Mouse (Mus musculus): ENCODE measurements around the gene Rbm17.

Rbm17 gene

DNA sequence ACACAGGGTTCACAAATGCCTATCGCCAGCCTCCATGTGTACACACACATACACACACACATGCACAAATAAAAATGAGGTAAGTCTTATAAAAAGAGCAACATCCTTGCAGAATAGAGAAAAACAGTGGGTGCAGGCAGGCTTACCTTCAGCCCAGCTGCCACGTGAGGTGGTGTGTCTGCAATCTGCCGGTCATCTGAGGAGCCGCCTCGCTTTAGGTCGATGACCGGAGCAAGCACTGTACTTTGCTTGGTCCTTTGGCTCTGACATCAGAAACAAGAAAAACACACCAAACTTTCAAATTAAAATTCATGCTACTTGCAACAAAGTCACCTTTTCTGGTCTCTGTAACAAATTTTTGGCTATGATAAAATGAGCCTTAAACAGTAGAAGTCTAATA lies 6.0 kb downstream of the Rbm17 start:
- DNase-seq (ENCODE audit: low read depth, low spot score), result no peak

DNA sequence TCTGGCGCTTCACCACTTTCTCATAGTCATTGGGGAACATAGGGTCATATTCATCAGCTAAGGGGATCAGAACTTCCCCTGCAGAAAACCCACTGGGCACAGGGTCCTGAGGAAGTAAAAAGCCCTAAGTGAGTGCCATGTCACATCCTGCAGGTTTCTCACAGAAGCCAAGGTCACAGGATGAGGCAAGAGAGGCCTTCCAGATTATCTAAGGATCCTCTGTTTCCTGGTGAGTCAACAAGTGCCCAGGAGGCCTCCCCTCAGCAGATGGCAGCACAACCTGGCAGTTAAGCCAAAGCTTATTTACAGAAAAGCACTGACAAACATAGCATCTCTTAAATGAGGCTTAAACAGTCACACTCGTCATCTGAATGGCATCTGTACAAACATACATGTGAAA lies 7.3 kb downstream of the Rbm17 start:
- DNase-seq (ENCODE audit: low read depth, low spot score), result no peak

DNA sequence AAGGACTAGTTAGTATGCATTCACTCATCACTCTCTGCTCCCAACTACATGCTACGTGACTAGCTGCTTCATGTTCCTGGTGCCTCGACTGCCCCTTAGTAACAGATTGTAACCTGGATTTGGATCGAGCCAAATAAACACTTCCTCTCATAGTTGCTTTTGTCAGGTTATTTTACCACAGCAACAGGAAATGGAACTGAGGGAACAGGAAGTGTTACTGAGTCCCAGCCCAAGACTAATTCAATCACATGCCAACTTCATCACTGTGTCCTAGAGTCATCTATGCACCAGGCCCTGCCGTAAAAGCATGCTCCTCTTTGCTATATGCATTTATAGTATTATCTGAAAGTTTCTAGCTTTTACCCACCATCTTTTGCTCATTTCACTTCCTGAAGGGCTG lies 16.0 kb downstream of the Rbm17 start:
- no peak for DNase-seq (ENCODE audit: low read depth, low spot score)

DNA sequence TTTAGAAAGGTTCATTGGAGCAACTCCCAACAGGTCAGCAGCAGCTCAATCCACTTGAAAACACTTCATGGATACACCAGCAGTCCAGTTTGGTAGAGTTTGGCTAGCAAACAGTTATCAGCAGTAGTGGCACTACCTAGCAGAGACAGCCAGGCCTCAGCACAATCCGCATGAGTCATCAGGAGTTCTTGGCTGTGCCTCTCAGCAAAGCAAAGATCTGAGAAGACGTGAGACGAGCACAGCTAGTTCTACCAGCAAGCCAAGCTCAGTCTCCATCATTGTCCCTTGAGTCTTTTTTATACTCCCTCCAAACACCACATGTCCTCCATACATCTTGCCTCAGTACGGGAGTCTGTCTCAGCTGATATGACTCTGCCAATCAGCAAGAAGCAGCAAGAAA lies 24.6 kb downstream of the Rbm17 start:
- no peak for DNase-seq (ENCODE audit: low read depth, low spot score)

DNA sequence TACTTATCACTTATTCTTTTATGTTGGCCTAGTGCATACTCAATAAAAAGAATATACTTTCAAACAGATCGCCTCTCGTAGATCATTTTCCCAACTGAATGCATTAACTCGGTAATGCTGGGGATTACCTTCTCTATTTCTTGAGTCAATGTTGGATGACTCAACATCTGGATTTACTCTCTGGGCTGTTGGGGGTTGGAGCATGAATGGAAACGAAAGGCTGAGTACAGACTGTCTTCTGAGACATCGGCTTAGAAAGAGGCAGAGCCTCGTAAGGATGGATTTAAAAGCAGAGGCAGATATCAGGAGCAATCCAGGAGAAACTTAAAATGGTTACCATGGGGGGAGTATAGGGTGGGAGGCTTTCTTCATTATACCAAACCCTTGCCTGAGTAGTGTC lies 25.8 kb downstream of the Rbm17 start:
- DNase-seq (ENCODE audit: low read depth, low spot score), result no peak

DNA sequence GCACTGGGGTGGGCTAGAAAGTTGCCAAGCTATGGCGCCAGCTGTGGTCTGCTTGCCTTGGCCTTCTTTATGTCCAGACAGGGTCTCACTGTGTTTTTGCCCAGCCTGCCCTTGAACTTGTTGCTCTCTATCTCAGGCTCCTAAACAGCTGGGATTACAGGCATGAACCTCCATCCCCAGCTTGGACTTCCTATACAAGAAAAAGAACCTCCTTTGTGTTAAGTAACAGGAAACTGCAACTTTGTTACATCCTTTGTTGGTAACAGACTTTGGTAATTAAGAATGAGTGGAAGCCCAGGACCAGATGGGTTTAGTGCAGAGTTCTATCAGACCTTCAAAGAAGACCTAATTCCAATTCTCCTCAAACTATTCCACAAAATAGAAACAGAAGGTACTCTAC lies 30.3 kb downstream of the Rbm17 start:
- DNase-seq (ENCODE audit: low read depth, low spot score), result no peak

DNA sequence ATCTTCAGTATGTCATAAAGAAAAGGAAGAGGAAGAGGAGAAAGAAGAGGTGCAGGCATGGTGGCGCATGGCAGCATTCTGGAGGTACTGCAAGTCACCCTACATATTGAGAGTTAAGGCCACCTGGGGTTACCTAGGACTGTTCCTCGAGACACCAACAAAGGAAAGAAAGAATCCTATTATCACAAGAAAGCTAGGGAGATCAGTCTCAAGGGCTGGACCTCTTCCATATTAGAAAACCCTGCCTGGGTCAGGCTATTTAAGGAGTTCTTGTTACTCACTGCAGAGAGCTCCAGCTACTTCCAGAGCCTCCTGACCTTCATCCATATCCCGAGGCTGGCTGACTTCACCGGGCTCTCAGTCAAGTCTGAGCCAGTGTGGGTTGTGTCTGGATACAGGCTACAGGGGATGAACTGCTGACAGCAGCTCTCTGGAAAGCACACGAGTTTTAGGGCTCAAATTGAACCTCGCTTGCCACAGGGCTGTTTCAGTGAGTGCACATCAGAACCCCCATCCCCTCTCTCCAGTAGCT lies 32.9 kb downstream of the Rbm17 start:
- peak; percentile 92 for DNase-seq (ENCODE audit: low read depth, low spot score)

DNA sequence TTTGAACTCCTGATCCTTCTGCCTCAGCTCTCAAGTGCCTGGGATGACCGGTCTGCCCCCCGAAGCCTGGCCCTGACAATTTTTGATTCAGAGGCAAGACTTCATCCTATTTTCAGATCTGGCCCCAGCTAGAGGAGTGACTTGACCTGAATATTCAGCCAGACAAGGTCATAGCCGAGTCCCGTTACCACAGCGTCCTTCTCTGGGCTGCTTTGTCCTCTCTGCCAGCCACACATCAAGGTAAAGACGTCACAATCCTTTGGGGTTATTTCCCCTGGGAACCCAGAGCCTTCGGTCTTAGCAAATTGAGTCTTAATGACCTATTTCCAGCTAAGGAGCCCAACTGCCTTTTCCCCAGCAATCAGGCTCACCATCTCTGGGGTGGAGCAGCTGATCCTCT lies 35.5 kb downstream of the Rbm17 start:
- no peak for DNase-seq (ENCODE audit: low read depth, low spot score)

DNA sequence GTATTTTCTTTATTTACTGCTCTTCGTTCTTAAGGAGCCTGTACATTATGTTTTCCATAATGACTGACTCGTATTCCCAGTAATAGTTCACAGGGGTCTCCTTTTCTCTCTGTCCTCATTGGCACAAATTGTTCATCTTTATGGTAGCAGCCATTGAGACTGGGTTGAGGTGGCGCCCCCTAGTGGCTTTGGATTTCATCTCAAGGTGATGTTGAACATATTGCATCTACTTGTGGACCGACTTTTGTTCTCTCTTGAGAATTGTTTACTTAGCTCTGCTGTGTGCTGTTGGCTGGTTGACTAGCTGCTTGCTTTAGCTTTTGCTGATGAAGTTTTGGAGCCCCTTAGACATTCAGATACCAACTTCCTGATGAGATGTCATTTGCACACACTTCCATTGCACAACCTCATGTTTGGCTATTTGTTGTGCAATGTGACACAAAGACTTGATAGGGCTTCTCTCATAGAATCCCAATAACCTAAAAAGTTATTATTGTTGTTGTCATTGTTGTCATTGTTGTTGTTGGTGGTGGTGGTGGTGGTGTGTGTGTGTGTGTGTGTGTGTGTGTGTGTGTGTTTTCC lies 36.1 kb downstream of the Rbm17 start:
- DNase-seq (ENCODE audit: low read depth, low spot score), result peak; percentile 75

DNA sequence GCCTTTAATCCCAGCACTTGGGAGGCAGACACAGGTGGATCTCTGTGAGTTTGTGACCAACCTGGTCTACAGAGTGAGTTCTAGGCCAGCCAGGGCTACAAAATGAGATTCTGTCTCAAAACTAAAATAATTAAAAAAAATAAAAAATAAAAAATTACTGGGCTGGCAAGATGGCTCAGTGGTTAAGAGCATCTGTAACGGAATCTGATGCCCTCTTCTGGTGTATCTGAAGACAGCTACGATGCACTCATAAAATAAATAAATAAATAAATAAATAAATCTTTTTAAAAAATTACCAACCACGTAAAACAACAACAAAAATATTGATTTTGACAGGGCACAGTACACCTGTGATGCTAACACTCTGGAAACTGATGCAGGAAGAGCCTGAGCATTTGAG lies 37.1 kb downstream of the Rbm17 start:
- no peak for DNase-seq (ENCODE audit: low read depth, low spot score)

DNA sequence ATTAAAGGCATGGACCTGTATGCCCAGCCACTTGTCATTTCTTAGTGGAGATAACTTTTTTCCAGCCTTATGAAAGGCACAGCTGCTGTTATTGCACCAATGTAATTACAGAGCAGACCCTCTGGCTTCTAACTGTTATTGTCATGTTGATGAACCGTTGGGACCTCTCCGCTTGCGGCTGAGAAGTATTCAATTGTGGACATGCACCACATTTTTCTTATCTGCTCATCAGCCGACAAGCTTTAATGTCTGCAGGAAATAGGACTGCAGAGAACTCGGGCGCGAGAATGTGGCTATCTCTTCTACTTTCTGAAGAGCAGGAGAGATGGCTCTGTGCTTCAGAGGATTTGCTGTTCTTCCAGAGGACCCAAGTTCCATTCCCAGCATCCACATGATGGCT lies 37.7 kb downstream of the Rbm17 start:
- DNase-seq (ENCODE audit: low read depth, low spot score), result no peak

DNA sequence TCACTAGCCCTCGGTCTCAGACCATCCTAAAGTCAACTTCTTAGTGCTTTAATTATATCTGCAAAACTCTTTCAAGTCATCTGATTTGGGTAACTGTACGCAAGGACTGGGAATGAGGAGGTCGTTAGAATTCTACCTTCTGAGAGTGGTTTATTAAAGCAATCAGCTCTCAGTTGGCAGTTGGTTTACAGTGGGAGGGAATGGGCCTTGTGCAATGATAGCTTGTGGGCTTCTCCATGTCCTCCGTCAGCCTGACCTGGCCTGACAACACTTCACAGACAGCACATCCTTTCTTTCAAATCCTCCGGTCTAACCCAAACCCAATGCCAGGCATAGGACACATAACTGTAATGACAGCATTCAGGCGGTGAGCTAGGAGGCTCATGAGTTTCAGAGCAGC lies 39.2 kb downstream of the Rbm17 start:
- no peak for DNase-seq (ENCODE audit: low read depth, low spot score)

DNA sequence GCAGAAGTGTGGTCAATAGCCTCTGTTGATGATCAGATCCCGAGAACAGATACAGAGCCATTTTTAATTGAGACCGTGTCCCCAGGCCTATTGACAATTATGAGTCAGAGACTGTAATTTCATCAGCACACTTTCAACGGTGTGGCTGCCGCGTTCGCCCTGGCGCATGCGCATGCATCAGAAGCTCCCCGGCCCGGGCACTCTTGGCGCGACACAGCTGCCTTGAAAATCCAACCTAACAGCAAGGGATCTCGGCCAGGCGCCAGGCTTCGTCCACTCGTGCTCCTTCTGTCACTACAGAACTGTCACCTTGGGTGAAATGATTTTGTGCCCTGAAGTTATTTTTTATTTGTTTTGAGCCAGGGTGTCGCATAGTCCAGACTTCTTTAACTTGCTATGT lies 40.7 kb downstream of the Rbm17 start:
- peak; percentile 28 for DNase-seq (ENCODE audit: low read depth, low spot score)

DNA sequence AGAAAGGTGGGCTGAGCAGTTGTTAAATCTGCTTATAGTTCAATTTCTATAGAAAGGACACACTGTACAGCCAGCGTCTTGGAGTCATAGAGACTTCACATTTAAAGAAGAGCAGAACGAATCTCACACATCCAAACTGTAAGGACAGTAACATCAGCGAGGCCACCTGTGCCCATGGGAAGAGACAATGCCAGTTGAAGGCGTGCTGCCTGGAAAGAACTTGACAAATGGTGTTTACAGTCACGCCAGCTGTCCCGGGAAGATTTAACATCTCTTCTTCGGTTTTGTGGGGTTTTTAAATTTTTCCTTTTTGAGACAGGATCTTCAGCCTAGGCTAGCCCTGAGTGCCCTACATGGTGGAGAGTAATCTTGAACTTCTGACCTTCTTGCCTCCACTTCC lies 45.3 kb downstream of the Rbm17 start:
- DNase-seq (ENCODE audit: low read depth, low spot score), result no peak

DNA sequence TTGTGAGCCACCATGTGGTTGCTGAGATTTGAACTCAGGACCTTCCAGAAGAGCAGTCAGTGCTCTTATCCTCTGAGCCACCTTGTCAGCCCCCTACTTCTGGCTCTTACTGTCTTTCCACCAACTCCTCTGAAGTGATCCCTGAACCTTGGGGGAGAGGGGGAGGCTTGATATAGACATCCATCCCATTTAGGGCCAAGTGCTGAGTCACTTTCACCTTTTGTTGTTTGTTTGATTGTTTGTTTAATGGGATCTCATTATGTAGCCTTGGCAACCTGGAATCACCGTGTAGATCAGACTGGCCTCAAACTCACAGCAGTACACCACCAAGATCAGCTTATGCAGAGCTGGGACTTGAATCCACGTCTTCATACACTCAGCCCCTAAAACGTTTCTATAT lies 46.7 kb downstream of the Rbm17 start:
- peak; percentile 36 for DNase-seq (ENCODE audit: low read depth, low spot score)

DNA sequence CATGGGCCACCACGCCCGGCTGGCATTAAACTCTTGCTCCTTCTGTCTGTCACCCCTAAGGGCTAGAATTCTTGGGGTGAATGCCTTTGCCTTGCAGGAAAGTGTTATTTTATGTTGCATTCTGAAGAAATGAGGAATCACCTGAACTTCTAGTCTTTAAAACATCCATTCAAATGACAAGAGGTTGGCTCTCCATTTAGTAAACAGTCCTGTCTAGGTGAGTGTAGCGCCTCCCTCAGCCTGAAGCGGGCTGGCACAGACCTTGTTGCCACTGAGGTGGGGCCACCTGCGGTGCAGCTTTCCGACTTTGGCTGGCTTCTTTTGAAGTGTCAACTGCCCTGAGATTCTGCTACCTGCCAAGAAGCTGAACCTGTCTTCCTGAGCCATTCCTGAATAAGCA lies 48.6 kb downstream of the Rbm17 start:
- no peak for DNase-seq (ENCODE audit: low read depth, low spot score)

DNA sequence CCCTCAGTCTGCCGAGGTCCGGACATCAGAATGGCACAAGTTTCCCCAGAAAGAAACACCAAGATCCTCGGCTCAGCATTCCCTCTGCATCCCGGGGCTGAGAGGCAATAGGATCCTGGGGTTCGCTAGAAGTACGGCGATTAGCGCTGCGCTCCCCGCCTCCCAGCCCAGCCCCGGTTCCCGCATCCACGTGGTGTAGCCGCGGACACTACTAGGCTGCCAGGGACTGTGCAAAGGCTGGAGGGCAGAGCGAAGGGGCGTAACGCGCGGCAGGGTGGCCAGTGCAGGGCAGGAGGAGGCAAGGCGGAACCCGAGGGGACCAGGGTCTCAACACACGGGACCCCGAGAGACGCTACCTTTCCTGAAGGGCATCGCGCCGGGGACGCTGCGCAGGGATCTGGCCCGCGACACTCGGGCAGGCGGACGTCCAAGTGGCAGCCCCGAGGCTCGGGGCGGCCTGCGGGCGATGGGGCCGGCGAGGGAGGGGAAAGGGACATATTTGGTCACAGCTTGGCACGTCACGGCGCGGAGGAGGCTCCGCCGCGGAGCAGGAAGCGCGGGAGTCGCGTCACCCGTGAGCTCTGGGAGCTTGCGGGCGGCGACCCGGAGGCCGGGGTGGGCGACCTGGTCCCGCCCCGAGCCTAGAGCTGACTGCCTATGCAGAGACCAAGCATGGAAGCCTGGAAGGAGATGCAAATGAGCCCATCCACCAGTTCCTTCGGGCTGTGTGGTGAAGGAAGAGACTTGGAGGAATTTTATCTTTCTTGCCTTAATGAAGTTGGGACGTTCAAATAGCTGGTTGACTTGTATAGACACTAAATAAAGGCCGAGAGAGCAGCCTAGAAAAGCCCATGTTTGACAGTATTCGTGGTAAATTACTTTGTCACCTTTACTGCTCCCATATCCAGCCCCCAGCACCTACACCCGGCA lies 50.2 kb downstream of the Rbm17 start, which contains the start of gene Pfkfb3:
Gene Pfkfb3 (minus strand): TSS at position 607 of the 930 bp plus-strand sequence.
- DNase-seq (ENCODE audit: low read depth, low spot score), result peak; percentile 52

DNA sequence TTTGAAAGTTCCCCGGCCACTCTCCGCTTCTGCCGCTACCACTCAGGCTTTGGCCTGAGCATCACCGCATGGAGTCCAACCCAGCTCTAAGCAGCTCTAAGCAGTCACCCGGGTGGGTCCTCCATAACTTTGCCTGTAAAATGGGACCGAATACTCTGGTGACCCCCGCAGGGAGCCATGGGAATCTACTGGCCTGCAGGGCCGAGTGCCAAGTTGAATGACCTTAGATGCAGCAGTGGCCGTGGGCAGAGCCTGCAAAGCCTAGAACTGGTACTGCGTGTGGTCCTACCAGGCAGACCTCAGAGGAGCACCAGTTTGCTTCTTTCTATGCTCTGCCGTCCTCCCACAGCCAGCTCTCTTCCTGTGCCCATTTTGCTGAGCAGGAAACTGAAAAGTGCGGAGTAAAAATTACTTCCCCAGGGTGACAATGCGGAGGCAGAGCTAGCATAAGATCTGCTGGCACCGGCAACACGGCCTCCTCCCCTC lies 50.9 kb downstream of the Rbm17 start:
- DNase-seq (ENCODE audit: low read depth, low spot score), result peak; percentile 33

DNA sequence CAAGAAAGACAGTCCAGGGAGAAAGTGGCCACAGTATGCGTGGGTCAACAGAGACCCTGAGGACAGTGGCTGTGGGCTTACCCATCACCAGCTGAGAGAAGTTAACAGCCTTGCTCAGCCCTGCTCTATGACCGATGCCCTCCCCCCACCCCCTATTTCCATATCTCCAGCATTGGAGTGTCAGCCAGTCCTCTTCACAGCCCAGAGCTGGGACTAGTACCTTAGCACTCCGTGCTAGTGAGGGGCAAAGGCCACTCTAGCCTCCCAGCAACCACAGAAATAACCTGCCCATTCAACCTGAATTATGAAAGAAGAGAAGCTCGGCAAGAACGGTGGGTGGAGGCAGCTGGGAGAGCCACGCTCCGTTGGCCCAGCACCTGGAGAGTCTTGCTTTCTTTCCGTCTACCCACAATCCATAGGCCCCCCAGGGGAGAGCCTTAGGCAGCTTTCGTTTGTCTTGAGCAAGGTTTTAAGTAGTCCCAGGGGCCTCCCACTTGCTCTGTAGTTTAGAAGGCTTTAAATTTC lies 51.6 kb downstream of the Rbm17 start:
- DNase-seq (ENCODE audit: low read depth, low spot score), result no peak

DNA sequence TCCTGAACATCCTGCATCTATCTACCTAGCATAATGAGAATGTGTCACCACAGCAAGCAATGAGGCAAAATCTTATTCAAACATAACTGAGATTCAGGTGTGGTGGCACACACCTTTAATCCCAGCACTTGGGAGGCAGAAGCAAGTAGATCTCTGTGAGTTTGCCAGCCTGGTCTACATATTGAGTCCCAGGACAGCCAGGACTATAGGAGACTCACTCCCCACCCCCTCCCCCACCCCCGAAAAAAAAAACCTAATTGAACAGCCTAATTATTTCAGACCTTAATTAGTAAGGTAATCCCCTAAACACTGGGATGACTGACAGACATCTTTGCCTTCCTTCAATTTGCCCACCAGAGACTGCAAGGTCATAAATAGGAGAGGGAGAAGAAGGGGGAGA lies 52.2 kb downstream of the Rbm17 start:
- no peak for DNase-seq (ENCODE audit: low read depth, low spot score)

DNA sequence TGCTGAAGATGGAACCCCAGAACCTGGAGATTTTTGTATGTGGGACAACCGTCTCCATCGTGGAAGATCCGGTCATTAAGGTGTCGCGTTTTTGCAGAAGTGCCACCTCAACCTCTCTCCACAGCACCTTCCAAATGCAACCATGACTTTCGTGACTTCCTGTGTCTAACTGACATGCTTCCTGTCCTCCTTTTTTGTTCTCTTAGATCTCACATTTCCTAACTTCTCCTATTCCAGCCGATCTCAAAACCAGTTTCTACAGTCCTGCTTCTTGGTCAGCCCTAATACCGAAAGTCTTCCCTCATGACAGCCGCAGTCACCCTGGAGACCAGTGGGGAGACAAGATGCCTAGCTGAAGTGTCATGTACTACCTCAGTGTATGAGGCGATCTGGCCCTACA lies 55.4 kb downstream of the Rbm17 start:
- DNase-seq (ENCODE audit: low read depth, low spot score), result no peak

DNA sequence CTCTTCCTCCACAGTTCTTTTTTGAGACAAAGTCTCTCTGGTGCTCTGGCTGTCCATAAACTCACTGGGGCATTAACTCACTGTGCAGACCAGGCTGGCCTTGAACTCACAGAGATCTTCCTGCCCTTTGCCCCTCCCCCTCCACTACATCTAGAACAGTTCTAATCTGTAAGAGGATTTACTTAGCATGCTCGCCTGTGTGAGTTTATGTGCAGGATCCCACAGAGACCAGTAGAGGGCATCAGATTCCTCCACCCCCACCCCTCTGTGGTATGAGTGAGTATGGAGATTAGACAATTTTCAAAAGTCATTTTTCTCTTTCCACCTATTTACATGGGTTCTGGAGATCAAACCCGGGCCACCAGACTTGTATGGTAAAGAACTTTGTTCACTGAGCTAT lies 56.3 kb downstream of the Rbm17 start:
- DNase-seq (ENCODE audit: low read depth, low spot score), result peak; percentile 78

DNA sequence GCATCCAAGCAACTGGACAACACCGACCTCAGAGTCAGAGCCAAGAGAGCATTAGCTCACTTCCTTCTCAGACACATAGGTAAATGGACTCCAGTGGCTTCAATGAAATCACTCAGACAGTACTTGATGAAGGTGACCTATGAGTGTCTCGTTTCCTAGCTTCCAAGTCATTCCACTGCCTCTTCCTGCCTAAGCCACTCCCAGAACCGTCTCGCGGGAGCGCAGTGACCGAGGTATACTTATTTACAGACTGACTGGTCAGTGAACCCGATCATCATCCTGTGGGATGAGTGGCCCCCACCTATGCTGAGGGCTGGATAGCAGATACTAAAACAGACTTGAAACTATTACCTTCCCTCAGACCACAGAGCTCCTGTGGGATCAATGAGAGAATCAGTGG lies 57.9 kb downstream of the Rbm17 start:
- DNase-seq (ENCODE audit: low read depth, low spot score), result peak; percentile 60
